ENCODE assay signal across 11 mouse cellular contexts in genomic region chr11:21036161-21036916, GRCm38 (mm10). TPM values are rescaled to one million over a fixed set of nuclear protein-coding genes. Genes with fewer than 3 reads are reported as not detected.
DNase-seq lines count a peak whose midpoint lies in the region; ATAC-seq and TF ChIP-seq lines count a peak whose summit lies in the region.
"Had no signal": no experiment of that assay in that cellular context is flagged by ENCODE, and none has a peak within 500 bp of the region (broad histone marks: within the 10 kb centered on the region; RNA-seq: fewer than 3 reads in every experiment).

No protein-coding gene starts in this region.

- H3K4me2 ChIP-seq in kidney, postnatal 0 days (ENCODE audit: low read length), result no peak overlapping the region
- no peak overlapping the region for H3K4me2 ChIP-seq in forebrain, embryonic 16.5 days (ENCODE audit: low read length)
- H3K4me2 ChIP-seq: stomach, embryonic 15.5 days had no signal

- H3K27ac ChIP-seq in kidney, postnatal 0 days, result no peak overlapping the region
- peak overlapping the region; percentile 39; the same call in 1 of the 2 replicates for H3K27ac ChIP-seq in forebrain, embryonic 16.5 days (ENCODE audit: low read length)
- H3K27ac ChIP-seq: stomach, embryonic 15.5 days had no signal

- H3K36me3 ChIP-seq in kidney, postnatal 0 days (ENCODE audit: insufficient read depth, low read length), result no peaks in the 10 kb centered on the region
- no peaks in the 10 kb centered on the region for H3K36me3 ChIP-seq in forebrain, embryonic 16.5 days (ENCODE audit: control insufficient read depth, insufficient read depth)
- H3K36me3 ChIP-seq: stomach, embryonic 15.5 days had no signal

- TF ChIP-seq CTCF in kidney, postnatal 0 days (IDR thresholded peaks at IDR 0.05; ENCODE audit: low read depth), result no peak

- H3K9me3 ChIP-seq in kidney, postnatal 0 days (replicated peaks; ENCODE audit: low read length), result no peaks in the 10 kb centered on the region
- no peaks in the 10 kb centered on the region for H3K9me3 ChIP-seq in forebrain, embryonic 16.5 days (ENCODE audit: control insufficient read depth, low read length)
- H3K9me3 ChIP-seq: stomach, embryonic 15.5 days had no signal

- no peak overlapping the region for H3K4me3 ChIP-seq in kidney, postnatal 0 days (replicated peaks; ENCODE audit: low read depth, low read length)
- H3K4me3 ChIP-seq in forebrain, embryonic 16.5 days (replicated peaks; ENCODE audit: low read length), result no peak overlapping the region
- H3K4me3 ChIP-seq: stomach, embryonic 15.5 days had no signal

- peaks cover 18% of the 10 kb centered on the region for H3K4me1 ChIP-seq in kidney, postnatal 0 days (replicated peaks; ENCODE audit: insufficient read depth, low read length)
- peaks cover 16% of the 10 kb centered on the region for H3K4me1 ChIP-seq in forebrain, embryonic 16.5 days (replicated peaks; ENCODE audit: control insufficient read depth, insufficient read depth, low read length)

- 57% methylated on average over 7 of the region's 7 CpGs for WGBS in kidney, postnatal 0 days
- WGBS in forebrain, embryonic 16.5 days, result 24% methylated on average over 7 of the region's 7 CpGs

- no peak for DNase-seq in frontal cortex, postnatal 14 days (ENCODE audit: low spot score in 2 of 2)
- DNase-seq in kidney, postnatal 0 days (ENCODE audit: low spot score), result peak; percentile 67
- DNase-seq in kidney, adult 11 months, result no peak
- peak; percentile 36 to 41 for DNase-seq in lung, postnatal 4 days
- no peak for DNase-seq in adrenal gland, postnatal 4 days (ENCODE audit: low spot score in 2 of 2)
- no peak for DNase-seq in natural killer cell, adult 2 months (ENCODE audit: low spot score in 2 of 2)
- DNase-seq: left cerebral cortex, postnatal 4 days; right cerebral cortex, postnatal 14 days had no signal

- H3K9ac ChIP-seq in kidney, postnatal 0 days (ENCODE audit: low read depth, low read length), result no peak overlapping the region
- no peak overlapping the region for H3K9ac ChIP-seq in forebrain, embryonic 16.5 days (replicated peaks; ENCODE audit: low read depth, low read length)
- H3K9ac ChIP-seq: stomach, embryonic 15.5 days had no signal

- no peaks in the 10 kb centered on the region for H3K27me3 ChIP-seq in kidney, postnatal 0 days (ENCODE audit: insufficient read depth, low read length)
- H3K27me3 ChIP-seq in forebrain, embryonic 16.5 days (replicated peaks; ENCODE audit: control insufficient read depth, insufficient read depth, low read length), result no peaks in the 10 kb centered on the region
- H3K27me3 ChIP-seq: stomach, embryonic 15.5 days had no signal

- peak; percentile 47 for ATAC-seq in frontal cortex, adult (ENCODE audit: low TSS enrichment)
- ATAC-seq in kidney, postnatal 0 days (replicated peaks; ENCODE audit: low FRiP score, low read depth), result no peak
- ATAC-seq in forebrain, embryonic 16.5 days, result peak; percentile 76

RNA-seq across cellular contexts. Expression of gene Peli1, which starts 54.8 kb away (rescaled TPM):
- polyA plus RNA-seq in kidney, postnatal 0 days (2015; fragmentation: Nextera tagmentation; extraction: Ambion mirVana), result 40.2 and 40.5 TPM in 2 replicates
- 114 and 128 TPM in 2 replicates for polyA plus RNA-seq in forebrain, embryonic 16.5 days (2015; fragmentation: Nextera tagmentation; extraction: Ambion mirVana)
- 10 to 100 TPM; 25.7 to 28.1 TPM for total RNA-seq in adrenal gland, postnatal 4 days (2021)

Comparison
In these comparisons a context has a peak if more than half of its experiments do, and no peak if none do; other contexts are left out.
1. DNase-seq: peak in kidney, postnatal 0 days (single experiment) and lung, postnatal 4 days (2 of 2); none in frontal cortex, postnatal 14 days (0 of 2), kidney, adult 11 months (single experiment), adrenal gland, postnatal 4 days (0 of 2) and natural killer cell, adult 2 months (0 of 2).